Mouse (Mus musculus): ENCODE measurements around the gene Fam213b.

Gene Fam213b

DNA sequence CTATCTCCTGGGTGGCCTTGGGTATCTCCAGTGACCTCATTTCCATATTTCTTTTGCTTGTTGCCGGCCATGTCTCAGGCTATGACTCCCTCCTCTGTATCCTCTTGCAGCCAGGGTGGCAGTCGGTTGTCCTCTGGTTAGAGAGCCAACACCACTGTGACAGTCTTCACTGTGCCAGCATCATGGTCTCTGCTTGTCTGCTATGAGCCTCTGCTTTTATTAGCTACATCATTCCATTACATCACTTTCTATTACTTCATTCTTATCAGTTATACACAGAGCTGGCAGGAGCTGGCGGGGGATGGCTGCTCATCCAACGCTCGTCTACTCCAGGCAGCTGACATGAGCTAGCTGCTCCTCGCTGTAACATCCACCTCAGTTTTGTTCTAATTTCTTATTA is 18.2 kb downstream of the Fam213b start:
- no peak for DNase-seq (ENCODE audit: low spot score)

DNA sequence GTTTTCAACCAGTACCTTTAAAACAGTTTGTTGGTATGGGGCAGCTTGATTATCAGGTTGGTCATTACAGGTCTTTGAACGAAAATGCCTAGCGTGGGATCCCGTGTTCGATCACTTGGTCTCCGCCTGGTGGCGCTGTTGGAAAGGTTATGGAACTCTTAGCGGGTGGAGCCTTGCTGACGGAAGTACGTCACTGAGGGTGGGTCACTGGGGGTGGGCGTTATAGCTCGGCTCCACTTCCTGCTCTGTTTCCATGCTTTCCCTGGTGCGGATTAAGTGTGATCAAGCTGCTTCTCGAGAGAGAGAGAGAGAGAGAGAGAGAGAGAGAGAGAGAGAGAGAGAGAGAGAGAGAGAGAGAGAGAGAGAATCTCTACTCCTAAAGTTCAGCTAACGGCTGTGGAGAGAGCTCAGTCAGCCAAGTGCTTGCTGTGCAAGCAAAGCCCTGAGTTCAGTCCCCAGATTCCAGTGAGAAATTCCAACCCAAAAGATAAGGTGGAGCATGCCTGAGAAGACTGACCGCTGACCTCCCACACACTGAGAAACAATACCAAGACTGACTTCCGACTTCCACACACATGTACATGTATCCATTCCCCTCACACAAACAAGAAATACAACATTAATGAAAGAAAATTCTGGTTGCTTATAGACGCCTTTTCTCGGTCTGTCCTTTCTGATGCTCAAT is 20.9 kb downstream of the Fam213b start:
- peak; percentile 91 for DNase-seq (ENCODE audit: low spot score)

- no peak for DNase-seq (ENCODE audit: low spot score)
Observed at GRCm38 (mm10) chr4:154873186-154873585, 25.7 kb downstream of the Fam213b start.

- DNase-seq (ENCODE audit: low spot score), result no peak
Observed at GRCm38 (mm10) chr4:154871757-154872251, 27.1 kb downstream of the Fam213b start.

- no peak for DNase-seq (ENCODE audit: low spot score)
Observed at GRCm38 (mm10) chr4:154870721-154871120, 28.2 kb downstream of the Fam213b start.

- no peak for DNase-seq (ENCODE audit: low spot score)
Observed at GRCm38 (mm10) chr4:154869440-154869839, 29.5 kb downstream of the Fam213b start, which contains the start of gene Mmel1. TSS of gene Mmel1 (plus strand) at chr4:154869585.

GRCm38 (mm10) chr4:154867257-154867656 is 31.7 kb downstream of the Fam213b start:
- DNase-seq (ENCODE audit: low spot score), result no peak

DNA sequence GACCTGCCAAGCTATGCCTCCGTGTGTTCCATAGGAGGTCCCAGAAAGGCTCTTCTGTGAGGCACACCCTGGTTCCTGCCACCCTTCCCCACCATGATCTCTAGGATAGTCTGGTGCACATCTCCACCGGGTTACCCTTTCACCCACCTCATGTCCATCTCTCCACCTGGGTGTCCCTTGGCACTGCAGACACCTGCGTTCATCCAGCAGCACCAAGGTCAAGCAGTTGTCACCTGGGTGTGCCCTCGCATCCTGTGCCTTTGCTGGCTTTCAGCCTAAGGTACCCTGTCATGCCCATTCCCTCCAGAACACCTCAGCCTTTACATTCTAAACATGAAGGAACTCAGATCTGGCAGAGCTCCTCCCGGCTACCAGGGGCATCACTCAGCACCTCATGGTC is 32.5 kb downstream of the Fam213b start:
- DNase-seq (ENCODE audit: low spot score), result no peak

DNA sequence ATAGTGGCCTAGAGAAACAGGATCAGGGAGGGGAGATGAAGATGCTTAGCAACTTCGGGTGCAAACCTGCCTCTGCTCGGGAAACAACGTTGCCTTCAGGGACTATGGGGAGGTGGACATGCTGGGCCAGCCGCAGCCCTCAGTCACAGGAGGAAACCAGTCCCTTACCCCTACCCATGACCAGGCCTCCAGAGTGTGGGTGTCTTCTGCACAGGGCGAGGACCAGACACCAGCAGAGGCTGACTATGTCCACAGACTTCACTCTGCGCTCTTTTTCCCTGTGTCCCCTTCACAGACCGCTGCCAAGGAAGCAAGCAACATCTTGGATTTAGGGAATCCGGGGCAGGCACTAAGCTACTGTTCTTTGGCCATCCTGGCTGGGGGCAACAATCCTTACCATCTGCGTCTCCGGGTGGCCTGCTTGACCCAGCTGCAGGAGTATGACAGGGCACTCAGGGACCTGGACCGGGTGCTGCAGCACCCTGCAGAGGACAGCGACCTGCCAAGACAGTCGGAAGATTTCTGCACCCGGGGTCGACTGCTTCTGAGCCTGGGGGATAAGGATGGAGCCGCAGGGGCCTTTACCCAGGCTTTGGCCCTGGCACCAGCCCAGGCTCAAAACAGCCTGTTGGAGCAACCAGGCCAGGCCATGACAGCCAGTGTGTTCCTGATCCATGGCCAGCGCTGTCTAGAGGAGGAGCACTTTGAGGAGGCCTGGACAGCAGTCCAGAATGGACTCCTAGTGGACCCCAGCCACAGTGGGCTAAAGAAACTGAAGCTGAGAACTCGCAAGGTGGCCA is 33.8 kb downstream of the Fam213b start:
- DNase-seq (ENCODE audit: low spot score), result no peak

DNA sequence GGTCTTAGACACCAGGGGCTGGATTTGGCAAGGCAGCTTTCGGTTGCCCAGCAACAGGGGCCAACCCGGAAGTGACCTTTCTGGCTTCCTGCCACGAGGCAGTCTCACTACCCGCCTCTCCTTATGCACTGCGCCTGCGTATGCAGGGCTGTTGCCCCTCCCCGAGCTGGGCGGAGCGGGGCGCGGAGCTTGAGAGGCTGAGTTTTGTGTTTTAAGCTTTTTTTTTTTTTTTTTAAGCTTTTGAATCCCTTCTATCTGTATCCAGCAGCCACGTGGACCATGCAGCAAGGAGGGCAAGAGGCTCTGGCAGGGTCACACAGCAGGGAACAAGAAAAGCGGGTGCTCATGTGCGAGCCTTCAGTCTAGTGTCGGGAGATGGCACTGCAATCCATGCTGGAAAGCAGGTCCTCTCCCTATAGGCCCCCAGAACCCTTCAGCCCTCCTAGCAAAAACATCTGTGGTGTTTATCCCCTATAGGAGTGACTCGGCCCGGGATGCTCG is 34.6 kb downstream of the Fam213b start:
- DNase-seq (ENCODE audit: low spot score), result peak; percentile 91

GRCm38 (mm10) chr4:154863436-154863935 is 35.4 kb downstream of the Fam213b start:
- no peak for DNase-seq (ENCODE audit: low spot score)

- no peak for DNase-seq (ENCODE audit: low spot score)
Observed at GRCm38 (mm10) chr4:154861967-154862366, 37.0 kb downstream of the Fam213b start.

GRCm38 (mm10) chr4:154858601-154859000 is 40.3 kb downstream of the Fam213b start:
- no peak for DNase-seq (ENCODE audit: low spot score)

DNA sequence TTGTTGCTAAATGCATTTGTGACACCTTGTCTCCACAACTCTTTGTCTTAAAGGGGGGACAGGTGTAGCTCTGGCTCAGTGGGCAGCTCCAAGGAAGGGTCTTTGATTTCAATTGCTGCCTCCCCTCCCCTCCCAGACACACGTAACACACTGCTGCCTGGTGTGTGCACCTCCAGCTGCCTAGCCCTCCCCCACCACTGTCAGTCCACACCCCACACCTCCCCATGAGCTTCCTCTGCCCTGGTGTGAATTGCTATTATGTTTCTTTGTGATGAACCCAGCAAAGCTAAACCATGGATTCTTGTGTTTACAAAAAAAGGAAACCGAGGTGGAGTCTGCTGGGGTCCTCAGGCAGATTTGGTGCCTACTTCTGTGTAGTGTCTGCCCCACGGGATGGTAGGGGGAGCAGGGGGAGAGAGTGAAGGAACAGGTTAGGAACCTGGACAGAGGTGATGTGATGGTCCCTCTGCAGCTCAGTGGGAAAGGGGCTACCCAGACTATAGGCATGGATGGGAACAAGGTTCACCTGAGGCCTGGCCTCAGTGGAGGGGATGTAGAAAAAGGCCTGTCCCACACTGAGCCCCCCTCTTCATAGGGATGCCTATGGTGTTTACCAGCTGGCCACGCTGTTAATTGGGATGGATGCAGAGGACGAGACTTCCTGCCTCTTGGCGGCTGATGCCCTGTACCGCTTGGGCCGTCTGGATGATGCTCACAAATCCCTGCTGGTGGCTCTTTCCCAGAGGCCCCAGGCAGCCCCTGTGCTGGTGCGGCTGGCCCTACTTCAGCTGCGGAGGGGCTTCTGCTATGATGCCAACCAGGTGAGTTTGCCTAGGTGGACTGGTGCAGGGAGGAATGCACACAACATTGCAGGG is 41.3 kb downstream of the Fam213b start:
- no peak for DNase-seq (ENCODE audit: low spot score)

- no peak for DNase-seq (ENCODE audit: low spot score)
Observed at GRCm38 (mm10) chr4:154856882-154857281, 42.1 kb downstream of the Fam213b start.

- no peak for DNase-seq (ENCODE audit: low spot score)
Observed at GRCm38 (mm10) chr4:154856480-154856837, 42.5 kb downstream of the Fam213b start.

- peak; percentile 83 for DNase-seq (ENCODE audit: low spot score)
Observed at GRCm38 (mm10) chr4:154855721-154856479, 43.0 kb downstream of the Fam213b start.

DNA sequence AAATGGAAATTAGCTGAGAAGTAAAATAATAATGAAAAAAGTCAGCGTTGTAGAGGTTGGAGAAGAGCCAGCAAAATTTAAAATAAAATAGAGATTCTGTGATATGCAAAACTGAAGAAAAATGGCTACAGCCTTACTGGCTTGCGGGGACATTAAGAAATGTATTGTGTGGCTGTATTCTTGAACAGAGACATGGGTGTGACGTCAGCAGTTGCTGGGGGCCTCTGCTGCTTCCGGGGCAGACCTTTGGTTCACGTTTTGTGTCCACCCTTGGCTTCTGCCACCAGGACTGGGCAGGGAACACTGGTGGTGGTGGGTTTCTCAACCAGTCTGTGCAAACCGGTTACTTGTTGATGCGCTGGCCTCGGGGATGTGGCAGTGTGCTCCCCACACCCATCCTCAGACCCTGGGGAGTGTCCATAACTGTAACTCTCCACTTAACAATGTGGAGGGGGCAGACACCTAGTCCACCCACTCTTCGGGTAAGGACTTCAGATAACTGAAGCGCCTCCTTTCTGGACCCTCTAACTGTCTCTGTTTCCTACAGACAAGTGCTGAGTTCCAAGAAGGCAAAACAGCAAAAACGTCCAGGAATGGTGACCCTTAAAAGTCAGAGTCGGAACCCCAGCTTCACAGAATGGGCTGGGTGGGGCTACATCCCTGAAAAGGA is 44.1 kb downstream of the Fam213b start:
- DNase-seq (ENCODE audit: low spot score), result no peak

DNA sequence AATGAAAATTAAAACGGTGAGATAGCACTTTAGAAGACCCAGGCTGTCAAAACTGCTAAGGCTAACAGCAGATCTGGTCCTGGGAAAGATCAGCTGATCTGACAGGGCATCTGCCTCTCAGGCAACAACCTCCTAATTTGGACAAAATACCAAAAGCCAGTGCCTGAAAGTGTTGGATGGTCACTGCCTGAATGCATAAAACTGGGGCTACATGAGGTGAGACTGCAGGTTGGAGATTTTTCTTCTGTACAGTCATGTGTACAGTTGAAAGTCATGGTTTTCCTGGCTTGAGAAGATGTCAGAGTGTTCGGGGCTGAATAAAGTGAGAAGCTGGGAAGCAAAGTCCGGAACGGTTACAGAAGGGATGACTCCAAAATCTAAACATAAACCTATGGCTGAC is 45.1 kb downstream of the Fam213b start:
- no peak for DNase-seq (ENCODE audit: low spot score)

GRCm38 (mm10) chr4:154852696-154853095 is 46.2 kb downstream of the Fam213b start:
- no peak for DNase-seq (ENCODE audit: low spot score)

Data from ovary, postnatal 36 days (tissue).